Comparison of ENCODE assay signal across 17 mouse cellular contexts in genomic region chr14:49078820-49079219, GRCm38 (mm10).
"Had no signal": no experiment of that assay in that cellular context is flagged by ENCODE, and none has a peak within 500 bp of the region (broad histone marks: within the 10 kb centered on the region; RNA-seq: fewer than 3 reads in every experiment).

No protein-coding gene starts in this region.

- H3K27me3 ChIP-seq: liver, embryonic 15.5 days; lung, embryonic 15.5 days; megakaryocyte, embryonic 14.5 days; midbrain, embryonic 12.5 days; neural tube, embryonic 12.5 days had no signal

- H3K4me3 ChIP-seq: liver, embryonic 15.5 days; lung, embryonic 15.5 days; megakaryocyte, embryonic 14.5 days; midbrain, embryonic 12.5 days; neural tube, embryonic 12.5 days had no signal

- ATAC-seq: liver, postnatal 0 days; lung, postnatal 0 days; midbrain, embryonic 16.5 days had no signal

- H3K4me1 ChIP-seq: liver, embryonic 15.5 days; lung, embryonic 15.5 days; midbrain, embryonic 12.5 days; neural tube, embryonic 12.5 days had no signal

- H3K4me2 ChIP-seq: liver, embryonic 15.5 days; lung, embryonic 15.5 days; midbrain, embryonic 12.5 days; neural tube, embryonic 12.5 days had no signal

- H3K9ac ChIP-seq: liver, embryonic 15.5 days; liver, postnatal 0 days; lung, embryonic 15.5 days; midbrain, embryonic 12.5 days; neural tube, embryonic 12.5 days had no signal

- DNase-seq: liver, postnatal 0 days; lung, adult 2 months; lung, postnatal 14 days; lung, postnatal 36 days; midbrain, embryonic 14.5 days; right cerebral cortex, postnatal 14 days; thymus, adult 18-20 months; thymus, postnatal 14 days; thymus, postnatal 36 days had no signal

- H3K9me3 ChIP-seq: liver, embryonic 15.5 days; lung, embryonic 15.5 days; megakaryocyte, embryonic 14.5 days; midbrain, embryonic 12.5 days; neural tube, embryonic 12.5 days had no signal

- H3K27ac ChIP-seq: liver, embryonic 15.5 days; lung, embryonic 15.5 days; macrophage; midbrain, embryonic 12.5 days; neural tube, embryonic 12.5 days had no signal
